Mouse (Mus musculus): ENCODE results near the gene Cd200r1. TPM values are rescaled to one million over a fixed set of nuclear protein-coding genes. Genes with fewer than 3 reads are reported as not detected.
"Not testable (repeated sequence)": the region's sequence is repeated elsewhere in the genome, so short reads cannot be mapped to it uniquely, and the experiment has no call there.

Gene Cd200r1
- polyA plus RNA-seq, 1 experiment from 2014 or later = 3.8 TPM

- WGBS (ENCODE audit: insufficient replicate concordance) = 11% methylated on average over 17 of the region's 17 CpGs
- no peak overlapping the region for H3K9ac ChIP-seq (ENCODE audit: low read depth, low read length)
- H3K27me3 ChIP-seq (ENCODE audit: control insufficient read depth, insufficient read depth, low read depth, low read length) = no peaks in the 10 kb centered on the region
- ATAC-seq (ENCODE audit: low read depth) = peak; percentile 82
- peak overlapping the region; percentile 54 for H3K4me2 ChIP-seq (ENCODE audit: low read depth, low read length)
- H3K27ac ChIP-seq (ENCODE audit: low read length) = peak overlapping the region; percentile 2; the same call in 1 of the 2 replicates
- H3K4me3 ChIP-seq (ENCODE audit: low read depth, low read length) = peak overlapping the region; percentile 9
- no peaks in the 10 kb centered on the region for H3K9me3 ChIP-seq (replicated peaks; ENCODE audit: control insufficient read depth, low read length)
- no peaks in the 10 kb centered on the region for H3K36me3 ChIP-seq (ENCODE audit: control insufficient read depth, insufficient read depth)
- H3K4me1 ChIP-seq (ENCODE audit: control insufficient read depth, low read depth, low read length) = peaks cover 4% of the 10 kb centered on the region
These were observed 13.1 kb downstream of the Cd200r1 start for GRCm38 (mm10) chr16:44778538-44779147.

- Histone ChIP-seq H3K9ac (ENCODE audit: low read depth, low read length) (no peak overlapping the region), H3K4me3 (ENCODE audit: low read depth, low read length) (no peak overlapping the region), H3K27ac (ENCODE audit: low read length) (no peak overlapping the region), H3K9me3 (replicated peaks; ENCODE audit: control insufficient read depth, low read length) (no peaks in the 10 kb centered on the region), H3K4me1 (ENCODE audit: control insufficient read depth, low read depth, low read length) (peaks cover 4% of the 10 kb centered on the region), H3K4me2 (ENCODE audit: low read depth, low read length) (peak overlapping the region; percentile 54; the same call in 1 of the 2 replicates), H3K27me3 (ENCODE audit: control insufficient read depth, insufficient read depth, low read depth, low read length) (no peaks in the 10 kb centered on the region), H3K36me3 (ENCODE audit: control insufficient read depth, insufficient read depth) (no peaks in the 10 kb centered on the region)
- ATAC-seq (ENCODE audit: low read depth) = peak; percentile 41; the same call in 1 of the 2 replicates
- 41% methylated on average over 5 of the region's 5 CpGs for WGBS (ENCODE audit: insufficient replicate concordance)
These were observed 14.0 kb downstream of the Cd200r1 start for GRCm38 (mm10) chr16:44779494-44779893.

DNA sequence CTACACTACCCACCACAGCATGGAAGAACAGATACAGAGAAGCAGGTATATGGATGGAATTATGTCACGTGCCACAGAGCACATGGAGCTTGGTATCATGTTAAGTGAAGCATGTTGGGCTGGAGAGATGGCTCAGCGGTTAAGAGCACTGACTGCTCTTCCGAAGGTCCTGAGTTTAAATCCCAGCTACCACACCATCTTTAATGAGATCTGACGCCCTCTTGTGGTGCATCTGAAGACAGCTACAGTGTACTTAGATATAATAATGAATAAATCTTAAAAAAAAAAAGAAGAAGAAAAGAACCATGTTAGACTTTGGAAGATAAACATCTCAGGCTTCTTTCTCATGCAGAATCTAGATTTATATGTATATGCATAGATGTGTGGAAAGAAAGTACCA, 15.2 kb downstream of the Cd200r1 start:
- no peaks in the 10 kb centered on the region for H3K36me3 ChIP-seq (ENCODE audit: control insufficient read depth, insufficient read depth)

GRCm38 (mm10) chr16:44786934-44787333, 21.4 kb downstream of the Cd200r1 start:
- Histone ChIP-seq H3K4me1 (ENCODE audit: control insufficient read depth, low read depth, low read length) (no peaks in the 10 kb centered on the region), H3K9ac (ENCODE audit: low read depth, low read length) (no peak overlapping the region), H3K9me3 (replicated peaks; ENCODE audit: control insufficient read depth, low read length) (no peaks in the 10 kb centered on the region), H3K4me2 (ENCODE audit: low read depth, low read length) (no peak overlapping the region), H3K36me3 (ENCODE audit: control insufficient read depth, insufficient read depth) (no peaks in the 10 kb centered on the region), H3K27ac (ENCODE audit: low read length) (no peak overlapping the region), H3K4me3 (ENCODE audit: low read depth, low read length) (no peak overlapping the region), H3K27me3 (ENCODE audit: control insufficient read depth, insufficient read depth, low read depth, low read length) (no peaks in the 10 kb centered on the region)
- WGBS (ENCODE audit: insufficient replicate concordance) = 54% methylated on average over 1 of the region's 1 CpGs
- ATAC-seq (ENCODE audit: low read depth) = no peak

More for the DNA sequence above, 15.2 kb downstream of the Cd200r1 start:
- Histone ChIP-seq H3K9me3 (replicated peaks; ENCODE audit: control insufficient read depth, low read length) (no peaks in the 10 kb centered on the region), H3K9ac (ENCODE audit: low read depth, low read length) (no peak overlapping the region), H3K4me3 (ENCODE audit: low read depth, low read length) (no peak overlapping the region), H3K4me2 (ENCODE audit: low read depth, low read length) (no peak overlapping the region), H3K27ac (ENCODE audit: low read length) (no peak overlapping the region), H3K27me3 (ENCODE audit: control insufficient read depth, insufficient read depth, low read depth, low read length) (no peaks in the 10 kb centered on the region), H3K4me1 (ENCODE audit: control insufficient read depth, low read depth, low read length) (peaks cover 4% of the 10 kb centered on the region)
- WGBS (ENCODE audit: insufficient replicate concordance) = 65% methylated on average over 4 of the region's 4 CpGs
- ATAC-seq (ENCODE audit: low read depth) = no peak

GRCm38 (mm10) chr16:44794416-44794815, 28.9 kb downstream of the Cd200r1 start:
- Histone ChIP-seq H3K4me3 (ENCODE audit: low read depth, low read length) (no peak overlapping the region), H3K9ac (ENCODE audit: low read depth, low read length) (no peak overlapping the region), H3K27ac (ENCODE audit: low read length) (no peak overlapping the region), H3K4me2 (ENCODE audit: low read depth, low read length) (no peak overlapping the region), H3K27me3 (ENCODE audit: control insufficient read depth, insufficient read depth, low read depth, low read length) (no peaks in the 10 kb centered on the region), H3K9me3 (replicated peaks; ENCODE audit: control insufficient read depth, low read length) (no peaks in the 10 kb centered on the region), H3K4me1 (ENCODE audit: control insufficient read depth, low read depth, low read length) (no peaks in the 10 kb centered on the region), H3K36me3 (ENCODE audit: control insufficient read depth, insufficient read depth) (no peaks in the 10 kb centered on the region)
- no peak for ATAC-seq (ENCODE audit: low read depth)

DNA sequence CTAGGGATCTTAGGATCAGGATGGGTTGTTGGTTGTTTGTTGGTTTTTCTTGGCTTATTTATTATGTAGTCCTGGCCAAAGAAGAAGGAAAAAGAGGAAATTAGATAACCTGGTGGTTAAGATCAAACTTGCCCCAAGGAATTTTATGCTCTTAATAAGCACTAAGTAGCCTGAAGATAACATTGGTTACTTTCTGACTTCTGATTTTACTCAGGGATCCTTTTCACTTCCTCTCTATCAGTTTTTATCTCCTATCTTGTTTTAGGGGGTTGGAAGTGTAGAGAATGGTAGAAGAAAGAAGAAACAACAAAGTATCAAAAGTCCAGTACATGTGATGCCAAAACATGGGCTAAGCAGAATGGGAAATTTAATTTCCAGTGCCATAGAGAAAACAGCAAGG, 40.4 kb downstream of the Cd200r1 start:
- Histone ChIP-seq H3K4me2 (ENCODE audit: low read depth, low read length) (no peak overlapping the region), H3K27me3 (ENCODE audit: control insufficient read depth, insufficient read depth, low read depth, low read length) (no peaks in the 10 kb centered on the region), H3K4me1 (ENCODE audit: control insufficient read depth, low read depth, low read length) (no peaks in the 10 kb centered on the region), H3K27ac (ENCODE audit: low read length) (no peak overlapping the region), H3K36me3 (ENCODE audit: control insufficient read depth, insufficient read depth) (no peaks in the 10 kb centered on the region), H3K4me3 (ENCODE audit: low read depth, low read length) (no peak overlapping the region), H3K9ac (ENCODE audit: low read depth, low read length) (no peak overlapping the region), H3K9me3 (replicated peaks; ENCODE audit: control insufficient read depth, low read length) (no peaks in the 10 kb centered on the region)
- no peak for ATAC-seq (ENCODE audit: low read depth)

DNA sequence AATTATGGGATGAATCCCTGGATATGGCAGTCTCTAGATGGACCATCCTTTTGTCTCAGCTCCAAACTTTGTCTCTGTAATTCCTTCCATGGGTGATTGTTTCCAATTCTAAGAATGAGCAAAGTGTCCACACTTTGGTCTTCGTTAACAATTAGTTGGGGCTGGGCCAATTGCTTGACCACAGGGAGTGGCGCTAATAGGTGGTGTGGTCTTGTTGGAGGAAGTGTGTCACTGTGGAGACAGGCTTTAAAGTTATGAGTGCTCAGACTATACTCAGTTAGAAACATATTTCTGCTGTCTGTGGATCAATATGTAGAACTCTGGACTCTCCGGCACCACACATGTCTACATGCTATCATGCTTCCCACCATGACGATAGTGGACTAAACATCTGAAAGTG, 44.7 kb downstream of the Cd200r1 start:
- not testable (repeated sequence) for H3K27me3 ChIP-seq (ENCODE audit: control insufficient read depth, insufficient read depth, low read depth, low read length); H3K9ac ChIP-seq (ENCODE audit: low read depth, low read length); H3K27ac ChIP-seq (ENCODE audit: low read length); H3K9me3 ChIP-seq (replicated peaks; ENCODE audit: control insufficient read depth, low read length); H3K4me3 ChIP-seq (ENCODE audit: low read depth, low read length); H3K36me3 ChIP-seq (ENCODE audit: control insufficient read depth, insufficient read depth); H3K4me1 ChIP-seq (ENCODE audit: control insufficient read depth, low read depth, low read length); H3K4me2 ChIP-seq (ENCODE audit: low read depth, low read length); ATAC-seq (ENCODE audit: low read depth)
- WGBS (ENCODE audit: insufficient replicate concordance) = 82% methylated on average over 4 of the region's 4 CpGs

GRCm38 (mm10) chr16:44811544-44811943, 46.0 kb downstream of the Cd200r1 start, which contains the start of gene Cd200r4:
Cd200r4 (plus strand) TSS chr16:44811733.
- Histone ChIP-seq H3K4me1 (ENCODE audit: control insufficient read depth, low read depth, low read length) (no peaks in the 10 kb centered on the region), H3K4me3 (ENCODE audit: low read depth, low read length) (no peak within 1 kb of the TSS), H3K36me3 (ENCODE audit: control insufficient read depth, insufficient read depth) (no peaks in the 10 kb centered on the region), H3K9ac (ENCODE audit: low read depth, low read length) (no peak within 1 kb of the TSS), H3K27ac (ENCODE audit: low read length) (no peak within 1 kb of the TSS), H3K27me3 (ENCODE audit: control insufficient read depth, insufficient read depth, low read depth, low read length) (no peaks in the 10 kb centered on the region), H3K9me3 (replicated peaks; ENCODE audit: control insufficient read depth, low read length) (no peaks in the 10 kb centered on the region), H3K4me2 (ENCODE audit: low read depth, low read length) (no peak within 1 kb of the TSS)
- ATAC-seq (ENCODE audit: low read depth) = no peak
- WGBS (ENCODE audit: insufficient replicate concordance) = 61% methylated on average over 3 of the region's 3 CpGs

- H3K4me2 ChIP-seq (ENCODE audit: low read depth, low read length) = no peak overlapping the region
- no peak overlapping the region for H3K27ac ChIP-seq (ENCODE audit: low read length)
- no peak overlapping the region for H3K4me3 ChIP-seq (ENCODE audit: low read depth, low read length)
- ATAC-seq (ENCODE audit: low read depth) = no peak
- no peaks in the 10 kb centered on the region for H3K27me3 ChIP-seq (ENCODE audit: control insufficient read depth, insufficient read depth, low read depth, low read length)
- H3K4me1 ChIP-seq (ENCODE audit: control insufficient read depth, low read depth, low read length) = no peaks in the 10 kb centered on the region
- 59% methylated on average over 6 of the region's 6 CpGs for WGBS (ENCODE audit: insufficient replicate concordance)
- H3K9ac ChIP-seq (ENCODE audit: low read depth, low read length) = no peak overlapping the region
- H3K9me3 ChIP-seq (replicated peaks; ENCODE audit: control insufficient read depth, low read length) = no peaks in the 10 kb centered on the region
- H3K36me3 ChIP-seq (ENCODE audit: control insufficient read depth, insufficient read depth) = no peaks in the 10 kb centered on the region
These were observed 47.0 kb downstream of the Cd200r1 start for GRCm38 (mm10) chr16:44812468-44813065.

All from liver, embryonic 16.5 days (tissue).